Mouse (Mus musculus) neural tube, embryonic 11.5 days (tissue): ENCODE results near the gene Ubox5. TPM values are rescaled to one million over a fixed set of nuclear protein-coding genes. Genes with fewer than 3 reads are reported as not detected.
"Not testable (repeated sequence)": the region's sequence is repeated elsewhere in the genome, so short reads cannot be mapped to it uniquely, and the experiment has no call there.

Experiments
- ATAC-seq: fragments of 200-750 bp; cut with Nextera tagmentation; 2 replicates; pipeline ENCODE4 v1.8.0; 2017; ENCODE audit warnings: moderate number of reproducible peaks, mild to moderate bottlenecking, moderate TSS enrichment, moderate library complexity; ENCODE audit not compliant: insufficient read depth, low FRiP score, low TSS enrichment
- DNase-seq: peaks from one replicate; pipeline ENCODE4 v3.0.0-alpha.2; 2015; ENCODE audit warnings: low spot score
- H3K27ac ChIP-seq: fragments of 300-500 bp; sonication (generic); 2 replicates; pipeline ENCODE4 v1.5.1; 2014; ENCODE audit warnings: low read depth, mild to moderate bottlenecking, low read length
- H3K27me3 ChIP-seq: fragments of 300-500 bp; sonication (generic); 2 replicates; pipeline ENCODE4 v1.6.1; 2014; ENCODE audit warnings: mild to moderate bottlenecking, low read length, mixed read lengths; ENCODE audit not compliant: control insufficient read depth, insufficient read depth
- H3K36me3 ChIP-seq: fragments of 300-500 bp; sonication (generic); 2 replicates; pipeline ENCODE4 v1.6.1; 2014; ENCODE audit warnings: mild to moderate bottlenecking, low read length, moderate library complexity, mixed read lengths; ENCODE audit not compliant: control insufficient read depth, insufficient read depth
- H3K4me1 ChIP-seq: fragments of 300-500 bp; sonication (generic); 2 replicates; pipeline ENCODE4 v1.6.1; 2014; ENCODE audit warnings: low read length, mixed read lengths; ENCODE audit not compliant: control insufficient read depth, insufficient read depth
- H3K4me2 ChIP-seq: fragments of 300-500 bp; sonication (generic); 2 replicates; pipeline ENCODE4 v1.6.1; 2014; ENCODE audit warnings: low read depth, mild to moderate bottlenecking, moderate library complexity
- H3K4me3 ChIP-seq: fragments of 300-500 bp; sonication (generic); 2 replicates; pipeline ENCODE4 v1.5.1; 2014; ENCODE audit warnings: low read depth, low read length
- H3K9ac ChIP-seq: fragments of 300-500 bp; sonication (generic); 2 replicates; pipeline ENCODE4 v1.6.1; 2014; ENCODE audit warnings: mild to moderate bottlenecking, low read length
- H3K9me3 ChIP-seq: fragments of 300-500 bp; sonication (generic); 2 replicates; pipeline ENCODE4 v1.6.1; 2016; ENCODE audit warnings: low read length; ENCODE audit not compliant: control insufficient read depth
- WGBS: fragments of 180-500 bp; shearing (Covaris S2); extraction: QIAGEN DNeasy Blood & Tissue Kit; methylation state at CpG from one replicate; pipeline ENCODE4 v1.1.7; 2014; 5-methylcytosine and 5-hydroxymethylcytosine counted together
- polyA plus RNA-seq: library from polyadenylated mRNA; unstranded; fragments of >200 nt; fragmentation: Nextera tagmentation; extraction: Ambion mirVana; gene quantifications from 2 replicates; pipeline ENCODE4 v1.2.1, GENCODE M21; 2014

Gene Ubox5
- polyA plus RNA-seq, 1 experiment from 2014 or later = 19.1 TPM

DNA sequence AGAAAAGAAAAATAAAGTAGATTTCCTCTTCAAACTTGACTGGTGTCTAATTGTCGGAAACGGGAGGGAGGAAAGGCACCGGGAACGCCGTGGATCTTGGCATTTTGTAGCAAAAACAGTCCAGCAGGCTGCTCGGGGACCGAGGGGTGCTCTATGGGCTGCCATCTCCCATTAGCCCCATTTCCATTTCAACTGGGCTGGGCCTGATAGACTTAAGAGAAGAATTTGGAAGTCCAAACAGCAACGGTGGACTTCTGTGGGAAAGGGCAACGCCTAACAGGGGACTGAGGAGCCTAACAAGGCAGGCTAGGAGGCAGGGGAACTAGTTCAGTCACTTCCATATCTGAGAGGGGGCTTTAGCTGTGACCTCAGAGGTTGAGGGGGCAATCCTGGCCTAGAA lies 52.8 kb downstream of the Ubox5 start:
- Histone ChIP-seq H3K27ac (no peak overlapping the region), H3K9me3 (no peaks in the 10 kb centered on the region), H3K4me1 (0 out of 2 replicates have a peak, but pooled peaks cover 3% of the 10 kb centered on the region), H3K4me3 (no peak overlapping the region), H3K27me3 (peaks cover 70% of the 10 kb centered on the region), H3K36me3 (no peaks in the 10 kb centered on the region), H3K4me2 (no peak overlapping the region), H3K9ac (no peak overlapping the region)
- DNase-seq = no peak
- ATAC-seq = no peak
- 3% methylated on average over 9 of the region's 9 CpGs for WGBS

DNA sequence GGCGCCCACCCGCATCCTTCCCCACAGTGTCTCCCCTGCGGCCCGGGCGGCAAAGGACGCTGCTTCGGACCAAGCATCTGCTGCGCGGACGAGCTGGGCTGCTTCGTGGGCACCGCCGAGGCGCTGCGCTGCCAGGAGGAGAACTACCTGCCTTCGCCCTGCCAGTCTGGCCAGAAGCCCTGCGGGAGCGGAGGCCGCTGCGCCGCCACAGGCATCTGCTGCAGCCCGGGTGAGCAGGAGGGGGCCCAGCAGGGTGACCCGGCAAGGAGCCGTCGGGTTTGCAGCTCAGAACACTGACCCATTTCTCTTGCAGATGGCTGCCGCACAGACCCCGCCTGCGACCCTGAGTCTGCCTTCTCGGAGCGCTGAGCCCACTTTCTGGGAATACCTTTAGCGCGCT lies 53.3 kb downstream of the Ubox5 start:
- H3K4me2 ChIP-seq = peak overlapping the region; percentile 31
- DNase-seq, H3K27ac ChIP-seq, H3K36me3 ChIP-seq, H3K9ac ChIP-seq, ATAC-seq, H3K9me3 ChIP-seq, H3K4me1 ChIP-seq: not testable (repeated sequence)
- 2% methylated on average over 32 of the region's 32 CpGs for WGBS
- peaks cover 65% of the 10 kb centered on the region for H3K27me3 ChIP-seq
- peak overlapping the region; percentile 23; the same call in 1 of the 2 replicates for H3K4me3 ChIP-seq

DNA sequence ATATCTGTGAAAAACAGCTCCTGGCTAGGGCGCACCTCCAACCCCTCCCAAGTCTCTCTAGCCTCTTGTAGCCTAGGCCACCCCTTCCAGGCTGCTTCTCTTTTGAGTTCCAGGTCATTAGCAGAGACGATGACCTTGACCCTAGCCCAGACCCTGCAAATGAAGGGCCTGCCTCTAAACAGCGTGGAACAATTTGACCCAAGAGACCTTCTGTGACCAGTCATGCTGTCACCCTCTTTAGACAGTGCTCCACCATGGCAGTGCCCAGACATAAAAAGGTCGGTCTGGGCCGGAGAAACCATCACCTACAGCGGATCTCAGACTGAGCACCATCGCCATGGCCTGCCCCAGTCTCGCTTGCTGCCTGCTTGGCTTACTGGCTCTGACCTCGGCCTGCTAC lies 54.0 kb downstream of the Ubox5 start, which contains the start of gene Oxt:
Gene Oxt (plus strand): TSS at position 301 of the 400 bp plus-strand sequence.
- ATAC-seq = no peak
- Histone ChIP-seq H3K9me3 (no peaks in the 10 kb centered on the region), H3K4me2 (peak within 1 kb of the TSS; percentile 31), H3K4me3 (peak within 1 kb of the TSS; percentile 23; the same call in 1 of the 2 replicates), H3K9ac (no peak within 1 kb of the TSS), H3K36me3 (no peaks in the 10 kb centered on the region), H3K4me1 (0 out of 2 replicates have a peak, but pooled peaks cover 3% of the 10 kb centered on the region), H3K27me3 (peaks cover 58% of the 10 kb centered on the region), H3K27ac (no peak within 1 kb of the TSS)
- DNase-seq = no peak
- WGBS = 44% methylated on average over 9 of the region's 9 CpGs

DNA sequence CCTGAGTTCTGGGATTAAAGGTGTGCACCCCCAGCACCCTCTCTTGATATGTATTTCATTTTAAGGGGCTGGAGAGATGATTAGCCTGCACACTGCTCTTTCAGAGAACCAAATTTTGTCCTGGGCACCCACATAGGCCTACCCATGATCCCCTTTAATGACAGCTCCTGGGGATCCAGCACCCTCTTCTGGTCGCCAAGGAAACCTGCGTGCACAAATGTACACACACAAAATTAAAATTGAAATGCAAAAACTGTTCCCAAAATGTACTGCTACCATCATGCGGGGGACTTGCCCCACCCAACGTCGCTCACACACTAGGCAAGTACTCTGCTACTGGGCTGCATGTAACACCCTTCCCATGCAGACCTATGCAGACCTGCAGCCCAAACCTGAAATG lies 54.9 kb downstream of the Ubox5 start:
- H3K36me3 ChIP-seq = no peaks in the 10 kb centered on the region
- WGBS = 75% methylated on average over 5 of the region's 5 CpGs
- H3K27me3 ChIP-seq = peaks cover 49% of the 10 kb centered on the region
- 0 out of 2 replicates have a peak, but pooled peaks cover 3% of the 10 kb centered on the region for H3K4me1 ChIP-seq
- no peak overlapping the region for H3K4me3 ChIP-seq
- no peak overlapping the region for H3K9ac ChIP-seq
- ATAC-seq (no peak), DNase-seq (no peak)
- no peaks in the 10 kb centered on the region for H3K9me3 ChIP-seq
- H3K27ac ChIP-seq = no peak overlapping the region
- no peak overlapping the region for H3K4me2 ChIP-seq

DNA sequence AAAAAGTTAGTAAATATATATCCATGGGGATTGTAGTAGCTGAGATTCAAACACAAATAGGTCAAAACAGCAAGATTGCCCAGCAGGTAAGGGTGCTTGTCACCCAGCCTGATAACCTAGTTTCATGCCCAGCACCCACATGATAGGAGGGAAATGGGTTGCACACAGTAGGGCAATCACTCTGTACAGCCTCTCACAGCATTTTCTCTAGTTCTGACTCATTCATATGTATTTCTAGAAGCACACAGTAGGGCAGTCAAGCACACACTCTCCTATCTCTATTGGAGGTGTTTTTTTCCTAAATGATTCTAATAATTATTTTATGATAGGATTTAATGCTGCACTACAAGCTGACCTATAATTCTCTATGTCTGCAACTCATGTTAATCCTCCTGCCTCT lies 59.9 kb downstream of the Ubox5 start:
- Histone ChIP-seq H3K4me1 (no peaks in the 10 kb centered on the region), H3K27me3 (peaks cover under 1% of the 10 kb centered on the region; the same call in 1 of the 2 replicates), H3K36me3 (peaks cover 2% of the 10 kb centered on the region; the same call in 1 of the 2 replicates), H3K4me3 (no peak overlapping the region), H3K4me2 (no peak overlapping the region), H3K9me3 (no peaks in the 10 kb centered on the region), H3K9ac (no peak overlapping the region), H3K27ac (no peak overlapping the region)
- no peak for ATAC-seq
- no peak for DNase-seq

DNA sequence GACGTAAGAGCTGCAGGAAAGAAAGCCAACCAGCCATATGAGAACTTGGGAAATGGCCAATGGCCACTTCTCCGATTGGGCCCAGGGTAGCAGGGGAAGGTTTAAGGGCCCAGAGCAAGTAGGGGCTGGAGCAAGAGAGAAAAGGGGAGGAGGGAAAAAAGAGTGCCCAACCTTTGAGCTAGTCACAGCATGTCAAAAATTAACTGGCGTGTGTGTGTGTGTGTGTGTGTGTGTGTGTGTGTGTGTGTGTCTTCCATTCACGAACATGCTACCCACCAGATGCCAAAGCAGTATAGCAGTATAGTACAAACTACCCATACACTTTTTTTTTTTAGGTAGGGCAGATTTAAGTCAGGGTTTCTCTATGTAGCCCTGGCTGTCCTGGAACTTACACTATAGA lies 60.9 kb downstream of the Ubox5 start:
- H3K4me3 ChIP-seq = no peak overlapping the region
- WGBS = 75% methylated on average over 4 of the region's 4 CpGs
- no peaks in the 10 kb centered on the region for H3K4me1 ChIP-seq
- ATAC-seq (no peak), DNase-seq (no peak)
- H3K9me3 ChIP-seq = no peaks in the 10 kb centered on the region
- H3K27ac ChIP-seq = no peak overlapping the region
- H3K36me3 ChIP-seq = peaks cover 2% of the 10 kb centered on the region; the same call in 1 of the 2 replicates
- no peaks in the 10 kb centered on the region for H3K27me3 ChIP-seq
- H3K9ac ChIP-seq = no peak overlapping the region
- H3K4me2 ChIP-seq = no peak overlapping the region

DNA sequence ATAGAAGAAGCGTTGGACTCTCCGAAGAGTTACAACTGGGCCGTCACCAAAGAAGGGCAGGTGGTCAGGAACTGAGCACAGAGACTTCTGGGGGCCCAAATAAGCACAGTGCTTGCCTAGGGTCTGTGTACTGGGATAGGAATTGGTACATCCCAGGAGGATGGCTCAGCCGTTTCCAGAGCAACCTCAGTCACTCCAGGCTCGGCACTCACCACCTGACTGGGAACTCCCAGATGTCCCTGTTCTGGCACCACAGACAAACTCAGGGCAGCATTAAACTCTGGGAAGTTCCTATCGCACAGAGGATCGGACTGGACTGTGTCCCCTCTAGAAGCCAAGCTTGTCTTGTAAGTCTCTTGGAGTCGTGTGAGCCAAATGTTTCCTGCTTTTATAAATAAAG lies 64.9 kb downstream of the Ubox5 start:
- Histone ChIP-seq H3K9me3 (no peaks in the 10 kb centered on the region), H3K4me2 (no peak overlapping the region), H3K27ac (no peak overlapping the region), H3K4me3 (no peak overlapping the region), H3K27me3 (no peaks in the 10 kb centered on the region), H3K4me1 (0 out of 2 replicates have a peak, but pooled peaks cover 2% of the 10 kb centered on the region), H3K9ac (no peak overlapping the region), H3K36me3 (peaks cover 2% of the 10 kb centered on the region; the same call in 1 of the 2 replicates)
- DNase-seq (no peak), ATAC-seq (no peak)
- WGBS = 84% methylated on average over 8 of the region's 8 CpGs

DNA sequence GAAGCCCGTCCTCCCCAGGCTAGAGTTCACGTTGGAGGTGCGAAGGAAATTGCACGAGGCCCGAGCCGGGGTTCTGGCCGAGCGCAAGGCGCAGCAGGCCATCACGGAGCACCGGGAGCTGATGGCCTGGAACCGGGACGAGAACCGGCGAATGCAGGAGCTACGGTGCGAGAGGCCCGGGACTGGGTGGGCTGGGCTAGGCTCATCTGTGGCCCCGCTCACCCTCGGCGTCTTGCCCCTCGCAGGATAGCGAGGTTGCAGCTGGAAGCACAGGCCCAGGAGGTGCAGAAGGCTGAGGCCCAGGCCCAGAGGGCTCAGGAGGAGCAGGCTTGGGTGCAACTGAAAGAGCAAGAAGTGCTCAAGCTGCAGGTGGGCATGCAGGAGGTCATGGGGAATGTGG lies 65.8 kb downstream of the Ubox5 start:
- Histone ChIP-seq H3K4me1 (0 out of 2 replicates have a peak, but pooled peaks cover 2% of the 10 kb centered on the region), H3K36me3 (peaks cover 2% of the 10 kb centered on the region; the same call in 1 of the 2 replicates), H3K4me2 (peak overlapping the region; percentile 80), H3K9ac (peak overlapping the region; percentile 83), H3K27me3 (no peaks in the 10 kb centered on the region), H3K4me3 (peak overlapping the region; percentile 91), H3K27ac (no peak overlapping the region), H3K9me3 (no peaks in the 10 kb centered on the region)
- DNase-seq (no peak), ATAC-seq (peak; percentile 29)
- 0% methylated on average over 22 of the region's 23 CpGs for WGBS
